Mouse (Mus musculus): ENCODE results near the gene Nbr1.

Gene Nbr1

GRCm38 (mm10) chr11:101551751-101552475, at the start of gene Nbr1, which contains the start of gene Brca1:
Gene Nbr1, plus strand, starts transcription at chr11:101552149.
Gene Brca1, minus strand, starts transcription at chr11:101551955.
- Histone ChIP-seq H3K27me3 (ENCODE audit: insufficient read depth, low read length) (no peaks in the 10 kb centered on the region), H3K36me3 (ENCODE audit: insufficient read depth, low read length) (peaks cover 61% of the 10 kb centered on the region), H3K9me3 (ENCODE audit: low read length) (no peaks in the 10 kb centered on the region), H3K4me1 (replicated peaks; ENCODE audit: low read depth, low read length) (peaks cover 68% of the 10 kb centered on the region), H3K4me3 (replicated peaks; ENCODE audit: low read length) (peak within 1 kb of the TSS; percentile 98)
- TF ChIP-seq NANOG (IDR thresholded peaks at IDR 0.05; ENCODE audit: borderline replicate concordance, low read length) = no peak
- no peak for TF ChIP-seq CTCF (conservative IDR thresholded peaks at IDR 0.05; ENCODE audit: low read length)
- no peak for TF ChIP-seq POU5F1 (IDR thresholded peaks at IDR 0.05; ENCODE audit: borderline replicate concordance, low read length)

- Histone ChIP-seq H3K4me3 (replicated peaks; ENCODE audit: low read length) (no peak overlapping the region), H3K27me3 (ENCODE audit: insufficient read depth, low read length) (no peaks in the 10 kb centered on the region), H3K36me3 (ENCODE audit: insufficient read depth, low read length) (peaks cover 100% of the 10 kb centered on the region), H3K9me3 (ENCODE audit: low read length) (no peaks in the 10 kb centered on the region), H3K4me1 (replicated peaks; ENCODE audit: low read depth, low read length) (peaks cover 11% of the 10 kb centered on the region)
- TF ChIP-seq NANOG (IDR thresholded peaks at IDR 0.05; ENCODE audit: borderline replicate concordance, low read length) (no peak), CTCF (conservative IDR thresholded peaks at IDR 0.05; ENCODE audit: low read length) (no peak), POU5F1 (IDR thresholded peaks at IDR 0.05; ENCODE audit: borderline replicate concordance, low read length) (no peak)
Measured at GRCm38 (mm10) chr11:101506269-101506780, 45.6 kb upstream of the Nbr1 start.

GRCm38 (mm10) chr11:101507090-101507489, 44.9 kb upstream of the Nbr1 start:
- Histone ChIP-seq H3K4me3 (replicated peaks; ENCODE audit: low read length) (no peak overlapping the region), H3K36me3 (ENCODE audit: insufficient read depth, low read length) (peaks cover 100% of the 10 kb centered on the region), H3K9me3 (ENCODE audit: low read length) (no peaks in the 10 kb centered on the region), H3K27me3 (ENCODE audit: insufficient read depth, low read length) (no peaks in the 10 kb centered on the region), H3K4me1 (replicated peaks; ENCODE audit: low read depth, low read length) (peaks cover 11% of the 10 kb centered on the region)
- TF ChIP-seq CTCF (conservative IDR thresholded peaks at IDR 0.05; ENCODE audit: low read length) = no peak
- TF ChIP-seq POU5F1 (IDR thresholded peaks at IDR 0.05; ENCODE audit: borderline replicate concordance, low read length) = no peak
- no peak for TF ChIP-seq NANOG (IDR thresholded peaks at IDR 0.05; ENCODE audit: borderline replicate concordance, low read length)

GRCm38 (mm10) chr11:101518937-101519336, 33.0 kb upstream of the Nbr1 start:
- Histone ChIP-seq H3K9me3 (ENCODE audit: low read length) (no peaks in the 10 kb centered on the region), H3K4me3 (replicated peaks; ENCODE audit: low read length) (no peak overlapping the region), H3K4me1 (replicated peaks; ENCODE audit: low read depth, low read length) (0 out of 2 replicates have a peak, but pooled peaks cover 8% of the 10 kb centered on the region), H3K36me3 (ENCODE audit: insufficient read depth, low read length) (peaks cover 96% of the 10 kb centered on the region), H3K27me3 (ENCODE audit: insufficient read depth, low read length) (no peaks in the 10 kb centered on the region)
- no peak for TF ChIP-seq POU5F1 (IDR thresholded peaks at IDR 0.05; ENCODE audit: borderline replicate concordance, low read length)
- no peak for TF ChIP-seq NANOG (IDR thresholded peaks at IDR 0.05; ENCODE audit: borderline replicate concordance, low read length)
- TF ChIP-seq CTCF (conservative IDR thresholded peaks at IDR 0.05; ENCODE audit: low read length) = no peak

- no peak for TF ChIP-seq POU5F1 (IDR thresholded peaks at IDR 0.05; ENCODE audit: borderline replicate concordance, low read length)
- TF ChIP-seq NANOG (IDR thresholded peaks at IDR 0.05; ENCODE audit: borderline replicate concordance, low read length) = no peak
- no peak for TF ChIP-seq CTCF (conservative IDR thresholded peaks at IDR 0.05; ENCODE audit: low read length)
Measured at GRCm38 (mm10) chr11:101519364-101519763, 32.6 kb upstream of the Nbr1 start.

GRCm38 (mm10) chr11:101524446-101524845, 27.5 kb upstream of the Nbr1 start:
- Histone ChIP-seq H3K9me3 (ENCODE audit: low read length) (no peaks in the 10 kb centered on the region), H3K27me3 (ENCODE audit: insufficient read depth, low read length) (no peaks in the 10 kb centered on the region), H3K4me3 (replicated peaks; ENCODE audit: low read length) (no peak overlapping the region), H3K4me1 (replicated peaks; ENCODE audit: low read depth, low read length) (no peaks in the 10 kb centered on the region), H3K36me3 (ENCODE audit: insufficient read depth, low read length) (peaks cover 96% of the 10 kb centered on the region)
- TF ChIP-seq NANOG (IDR thresholded peaks at IDR 0.05; ENCODE audit: borderline replicate concordance, low read length) (no peak), POU5F1 (IDR thresholded peaks at IDR 0.05; ENCODE audit: borderline replicate concordance, low read length) (no peak), CTCF (conservative IDR thresholded peaks at IDR 0.05; ENCODE audit: low read length) (no peak)

More at GRCm38 (mm10) chr11:101519364-101519763, 32.6 kb upstream of the Nbr1 start:
- Histone ChIP-seq H3K27me3 (ENCODE audit: insufficient read depth, low read length) (no peaks in the 10 kb centered on the region), H3K4me3 (replicated peaks; ENCODE audit: low read length) (no peak overlapping the region), H3K9me3 (ENCODE audit: low read length) (no peaks in the 10 kb centered on the region), H3K4me1 (replicated peaks; ENCODE audit: low read depth, low read length) (0 out of 2 replicates have a peak, but pooled peaks cover 8% of the 10 kb centered on the region), H3K36me3 (ENCODE audit: insufficient read depth, low read length) (peaks cover 96% of the 10 kb centered on the region)

- H3K4me3 ChIP-seq (replicated peaks; ENCODE audit: low read length) = no peak overlapping the region
- H3K36me3 ChIP-seq (ENCODE audit: insufficient read depth, low read length) = peaks cover 96% of the 10 kb centered on the region
- H3K27me3 ChIP-seq (ENCODE audit: insufficient read depth, low read length) = no peaks in the 10 kb centered on the region
- TF ChIP-seq NANOG (IDR thresholded peaks at IDR 0.05; ENCODE audit: borderline replicate concordance, low read length) (no peak), POU5F1 (IDR thresholded peaks at IDR 0.05; ENCODE audit: borderline replicate concordance, low read length) (no peak), CTCF (conservative IDR thresholded peaks at IDR 0.05; ENCODE audit: low read length) (no peak)
- H3K4me1 ChIP-seq (replicated peaks; ENCODE audit: low read depth, low read length) = no peaks in the 10 kb centered on the region
- H3K9me3 ChIP-seq (ENCODE audit: low read length) = no peaks in the 10 kb centered on the region
Measured at GRCm38 (mm10) chr11:101525056-101525455, 26.9 kb upstream of the Nbr1 start.

- H3K4me3 ChIP-seq (replicated peaks; ENCODE audit: low read length) = no peak overlapping the region
- no peaks in the 10 kb centered on the region for H3K4me1 ChIP-seq (replicated peaks; ENCODE audit: low read depth, low read length)
- peaks cover 98% of the 10 kb centered on the region for H3K36me3 ChIP-seq (ENCODE audit: insufficient read depth, low read length)
- no peaks in the 10 kb centered on the region for H3K9me3 ChIP-seq (ENCODE audit: low read length)
- TF ChIP-seq POU5F1 (IDR thresholded peaks at IDR 0.05; ENCODE audit: borderline replicate concordance, low read length) = no peak
- no peak for TF ChIP-seq CTCF (conservative IDR thresholded peaks at IDR 0.05; ENCODE audit: low read length)
- TF ChIP-seq NANOG (IDR thresholded peaks at IDR 0.05; ENCODE audit: borderline replicate concordance, low read length) = no peak
- no peaks in the 10 kb centered on the region for H3K27me3 ChIP-seq (ENCODE audit: insufficient read depth, low read length)
Measured at GRCm38 (mm10) chr11:101525936-101526595, 25.9 kb upstream of the Nbr1 start.

Measured in E14TG2a.4 (cell line).